Mouse (Mus musculus) layer of hippocampus, adult 2 months (tissue): ENCODE data around the gene Gm10337. TPM values are rescaled to one million over a fixed set of nuclear protein-coding genes. Genes with fewer than 3 reads are reported as not detected.

Experiments used
- DNase-seq, 2 experiments: peaks; one replicate each; pipeline ENCODE4 v3.0.0; 2022; ENCODE audit warnings: low spot score in 2 of 2
- H3K27ac ChIP-seq: fragments of 200-600 bp; 2 replicates; pipeline ENCODE4 v1.8.1; 2022
- H3K4me3 ChIP-seq: fragments of 200-600 bp; 2 replicates; pipeline ENCODE4 v1.8.1; 2022; ENCODE audit warnings: mild to moderate bottlenecking
- CTCF ChIP-seq: fragments of 200-600 bp; conservative IDR thresholded peaks from 2 replicates; pipeline ENCODE4 v1.8.1; 2022; ENCODE audit warnings: antibody characterized with exemption, mild to moderate bottlenecking, moderate library complexity
- total RNA-seq, 2 experiments: library from RNA; stranded (reverse); gene quantifications; 2 replicates each; pipeline ENCODE4 v1.2.3; 2021

The Gm10337 gene
- total RNA-seq, 2 experiments from 2014 or later, result not detected

DNA sequence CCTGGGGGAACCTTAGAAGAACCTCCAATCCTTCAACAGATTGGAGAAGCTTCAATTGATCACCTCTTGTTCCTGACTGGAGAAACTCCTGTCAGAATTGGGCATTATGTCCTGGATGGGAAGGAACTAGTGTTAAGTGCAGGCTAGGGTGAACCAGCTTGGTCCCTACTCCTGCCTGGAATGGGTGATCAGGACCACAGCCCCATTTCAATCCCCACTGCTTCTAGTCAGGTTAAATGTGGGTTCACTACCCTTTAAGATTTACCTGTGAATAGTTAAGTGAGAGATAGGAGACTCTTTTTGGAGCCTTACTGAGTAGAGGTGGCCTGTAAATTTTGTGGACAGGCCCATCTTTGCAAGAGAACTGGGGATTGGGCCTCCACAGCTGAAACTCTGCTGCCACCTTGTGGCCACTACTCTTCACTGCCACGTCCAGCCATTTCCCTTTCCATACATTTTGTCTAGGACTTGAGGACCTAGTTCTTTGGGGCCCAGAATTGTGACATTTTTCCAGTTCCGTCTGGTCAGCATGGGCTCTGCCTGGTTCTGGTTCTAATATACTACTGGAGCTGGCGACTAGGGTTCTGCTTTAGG lies 21.5 kb downstream of the Gm10337 start, which contains the start of gene Npff:
TSS of gene Npff (minus strand) at position 51 of the 594 bp plus-strand sequence.
- peak; percentile 97 for TF ChIP-seq CTCF
- H3K27ac ChIP-seq, result peak within 1 kb of the TSS; percentile 67
- DNase-seq, result peak; percentile 77 to 83

DNA sequence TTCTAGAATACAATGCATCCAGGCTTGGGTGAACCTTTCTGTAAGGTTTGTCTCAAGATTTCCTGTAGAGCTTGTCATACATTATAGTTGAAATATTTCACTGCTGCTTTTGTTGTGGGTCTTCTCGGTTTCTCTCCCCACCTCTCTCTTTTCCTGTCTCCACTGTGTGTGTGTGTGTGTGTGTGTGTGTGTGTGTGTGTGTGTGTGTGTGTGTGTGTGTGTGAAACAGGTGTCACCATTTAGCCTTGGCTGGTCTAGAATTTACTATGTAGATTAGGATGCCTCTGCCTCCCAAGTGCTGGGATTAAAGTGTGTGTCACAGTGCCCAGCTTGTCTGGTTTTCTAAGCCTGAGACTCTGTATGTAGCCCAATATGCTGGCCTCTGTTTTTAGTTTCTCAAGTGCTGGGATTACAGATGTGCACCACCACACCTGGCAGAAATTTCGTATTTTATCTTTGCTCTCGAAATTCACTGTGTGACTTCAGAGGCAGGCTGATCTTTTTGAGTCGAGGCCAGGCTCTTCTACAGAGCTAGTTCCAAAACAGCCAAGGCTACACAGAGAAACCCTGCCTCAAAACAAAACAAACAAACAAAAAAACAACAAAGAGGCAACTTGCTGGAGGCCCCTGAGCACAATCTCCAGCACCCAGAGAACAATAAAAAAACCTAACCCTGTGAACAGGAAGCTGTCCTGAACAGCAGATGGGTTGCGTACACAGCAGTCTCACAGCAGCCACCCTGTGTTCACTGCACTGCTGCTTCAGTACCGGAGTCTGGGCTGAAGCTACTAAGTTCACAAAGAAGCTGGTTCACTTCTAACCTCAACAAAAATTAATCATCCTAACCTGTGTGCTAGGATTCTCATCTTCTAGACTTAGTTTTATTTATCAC lies 22.8 kb downstream of the Gm10337 start:
- H3K27ac ChIP-seq, result peak overlapping the region; percentile 32
- no peak for TF ChIP-seq CTCF
- DNase-seq, result no peak
- no peak overlapping the region for H3K4me3 ChIP-seq

More for the DNA sequence above, 21.5 kb downstream of the Gm10337 start, which contains the start of gene Npff:
- H3K4me3 ChIP-seq, result no peak within 1 kb of the TSS

DNA sequence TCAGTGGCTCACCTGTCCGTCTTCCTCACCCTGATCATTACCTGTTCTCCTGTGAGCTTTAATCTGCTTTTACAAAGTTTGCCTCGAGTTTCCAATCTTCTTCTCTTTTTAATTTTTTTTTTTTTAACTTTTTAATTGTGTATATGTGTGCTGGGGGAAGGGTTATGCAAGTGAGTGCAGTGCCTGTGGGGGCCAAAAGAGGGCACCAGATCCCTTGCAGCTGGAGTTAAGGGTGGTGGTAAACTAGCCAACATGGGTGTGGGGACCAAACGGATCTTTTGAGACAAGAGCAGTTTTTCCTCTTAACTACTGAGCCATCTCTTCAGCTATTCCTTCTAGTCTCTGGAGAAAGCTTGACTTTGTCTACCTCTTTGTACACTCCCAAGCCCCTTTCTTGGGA lies 24.4 kb downstream of the Gm10337 start:
- peak; percentile 75 for TF ChIP-seq CTCF
- DNase-seq, result no peak
- no peak overlapping the region for H3K4me3 ChIP-seq
- no peak overlapping the region for H3K27ac ChIP-seq

DNA sequence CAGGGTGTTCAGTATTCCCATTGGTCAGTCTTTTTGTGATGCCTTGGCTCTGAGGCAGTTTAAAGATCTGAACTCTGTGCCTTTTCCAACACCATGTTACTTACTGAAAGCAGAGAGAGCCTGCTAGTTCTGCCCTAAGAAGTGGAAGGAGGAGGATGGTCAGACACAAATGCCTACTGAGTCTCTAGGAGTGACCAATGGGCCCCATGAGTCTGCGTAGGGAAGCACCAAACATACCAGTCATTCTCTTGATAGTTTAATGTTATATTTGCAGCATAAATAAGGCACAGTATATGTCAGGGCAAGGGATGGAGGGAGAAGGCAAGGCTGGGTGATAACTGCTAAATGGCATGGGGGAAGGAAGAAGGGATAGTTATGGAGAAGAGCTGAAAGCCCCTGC lies 24.9 kb downstream of the Gm10337 start:
- no peak for DNase-seq
- TF ChIP-seq CTCF, result no peak
- no peak overlapping the region for H3K4me3 ChIP-seq
- no peak overlapping the region for H3K27ac ChIP-seq

DNA sequence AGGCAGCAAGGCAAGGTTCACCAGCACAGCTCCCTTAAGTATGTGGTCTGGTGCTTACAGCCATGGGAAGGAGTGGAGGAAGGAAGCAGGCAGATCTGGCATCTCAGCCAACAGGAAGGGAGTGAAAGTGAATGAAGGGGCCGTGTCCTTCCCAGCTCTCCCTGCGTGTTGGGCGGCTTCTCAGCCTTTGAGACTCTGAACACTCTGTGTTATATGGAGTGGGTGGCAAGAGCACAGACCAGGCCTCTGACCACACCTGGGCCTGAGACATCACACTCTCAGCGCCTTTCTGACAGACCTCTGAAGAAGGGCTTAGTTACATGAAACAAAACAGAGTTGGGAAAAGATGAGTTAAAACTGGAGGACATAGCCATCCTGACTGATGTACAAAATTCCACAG lies 27.0 kb downstream of the Gm10337 start:
- H3K4me3 ChIP-seq, result no peak overlapping the region
- H3K27ac ChIP-seq, result no peak overlapping the region
- no peak for DNase-seq
- TF ChIP-seq CTCF, result no peak

DNA sequence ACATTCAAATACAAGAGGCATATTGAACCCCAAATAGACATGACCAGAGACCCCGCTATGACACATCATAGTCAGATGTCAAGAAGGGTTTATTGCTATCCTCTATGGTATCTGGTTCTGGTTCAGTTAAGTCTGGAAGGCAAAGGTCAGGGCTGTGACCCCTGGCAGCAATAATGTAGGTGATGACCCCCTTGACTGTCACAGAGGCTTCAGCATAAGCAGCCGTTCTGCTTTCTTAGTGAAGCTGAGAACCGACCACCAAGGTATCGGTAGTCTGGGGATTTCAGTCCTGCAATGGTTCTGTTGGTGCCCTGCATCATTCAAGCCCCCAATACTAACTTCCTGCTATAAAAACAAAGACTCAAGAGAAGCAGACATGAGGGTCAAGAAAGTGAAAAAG lies 28.1 kb downstream of the Gm10337 start:
- no peak overlapping the region for H3K27ac ChIP-seq
- no peak for DNase-seq

DNA sequence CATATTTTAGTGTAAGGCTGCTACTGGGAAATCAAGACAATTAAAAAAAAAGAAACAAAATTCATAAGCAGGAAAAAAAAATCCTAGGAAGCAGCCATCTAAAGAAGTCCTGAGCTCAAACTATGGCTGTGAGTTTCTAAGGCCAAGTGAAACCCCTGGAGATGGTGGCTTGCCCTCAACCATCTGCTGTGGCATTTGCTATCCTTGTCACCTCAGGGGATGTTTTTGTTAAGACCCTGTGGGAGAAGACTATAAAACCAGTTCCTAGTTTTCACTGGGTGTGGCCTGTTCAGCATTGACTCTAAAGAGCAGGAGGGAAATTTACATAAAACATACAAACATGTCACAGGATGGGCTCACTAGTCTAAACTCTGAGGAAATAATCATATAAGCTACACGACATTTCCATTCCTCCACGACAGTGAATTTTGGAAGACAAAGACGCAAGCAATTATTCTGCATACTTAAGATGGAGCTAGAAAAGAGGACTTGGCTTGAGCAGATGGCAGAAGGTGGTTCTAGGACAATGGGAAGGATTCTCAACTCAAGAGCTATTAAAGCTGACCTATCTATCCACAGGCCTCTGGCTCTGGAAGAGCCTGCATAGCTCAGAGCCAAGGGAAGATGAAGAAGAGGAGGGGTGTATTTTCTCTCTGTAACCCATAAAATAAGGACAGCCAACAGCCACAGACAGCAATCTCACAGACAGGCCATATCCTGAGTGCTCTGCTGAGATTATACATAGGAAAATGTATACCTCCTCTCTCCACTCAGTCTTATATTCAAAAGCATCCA lies 28.8 kb downstream of the Gm10337 start:
- Histone ChIP-seq H3K27ac (no peak overlapping the region), H3K4me3 (no peak overlapping the region)
- DNase-seq, result no peak
- no peak for TF ChIP-seq CTCF

More for the DNA sequence above, 28.1 kb downstream of the Gm10337 start:
- H3K4me3 ChIP-seq, result no peak overlapping the region
- no peak for TF ChIP-seq CTCF

DNA sequence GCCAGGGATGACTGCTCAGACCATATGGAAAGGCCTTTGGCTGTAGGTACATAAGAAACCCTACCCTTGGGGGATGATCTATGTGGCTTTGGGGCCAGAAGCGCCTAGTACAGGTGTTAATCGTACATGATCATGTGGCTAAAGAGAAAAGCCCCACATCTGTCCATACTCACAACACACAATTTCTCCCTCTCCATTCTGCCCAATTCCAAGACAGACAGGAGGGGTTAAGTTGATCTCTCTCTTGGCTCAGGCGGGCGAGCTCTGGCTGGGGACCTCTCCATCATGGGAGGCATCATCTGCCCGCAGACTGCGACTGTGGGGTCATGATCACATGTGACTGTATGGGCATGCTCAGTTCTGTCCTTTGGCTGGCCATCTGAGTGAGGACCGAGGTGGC lies 30.4 kb downstream of the Gm10337 start:
- Histone ChIP-seq H3K4me3 (no peak overlapping the region), H3K27ac (0 out of 2 replicates have a peak overlapping the region, but pooled peaks have one; percentile 44)
- TF ChIP-seq CTCF, result no peak
- no peak for DNase-seq

DNA sequence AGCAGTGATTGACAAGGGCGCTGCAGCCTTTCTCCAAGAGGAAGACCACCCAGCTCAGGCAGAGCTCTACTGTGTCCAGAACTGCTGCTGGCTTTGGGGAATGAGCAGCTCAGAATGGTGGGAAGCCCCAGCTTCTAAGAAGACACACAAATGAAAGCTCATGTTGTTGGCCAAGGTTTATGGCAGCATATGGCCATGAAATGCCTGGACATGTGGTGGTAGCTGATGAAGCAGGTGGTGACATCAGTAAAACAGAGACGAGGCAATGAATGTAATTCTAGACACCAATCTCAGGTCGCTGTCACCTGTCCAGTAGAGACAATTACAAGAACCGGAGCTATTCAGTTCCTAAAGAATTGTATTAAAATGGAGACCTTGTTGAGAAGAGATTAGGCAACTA lies 41.3 kb downstream of the Gm10337 start:
- Histone ChIP-seq H3K4me3 (no peak overlapping the region), H3K27ac (peak overlapping the region; percentile 56)
- peak in 1 of 2 experiments; percentile 39 for DNase-seq
- no peak for TF ChIP-seq CTCF

DNA sequence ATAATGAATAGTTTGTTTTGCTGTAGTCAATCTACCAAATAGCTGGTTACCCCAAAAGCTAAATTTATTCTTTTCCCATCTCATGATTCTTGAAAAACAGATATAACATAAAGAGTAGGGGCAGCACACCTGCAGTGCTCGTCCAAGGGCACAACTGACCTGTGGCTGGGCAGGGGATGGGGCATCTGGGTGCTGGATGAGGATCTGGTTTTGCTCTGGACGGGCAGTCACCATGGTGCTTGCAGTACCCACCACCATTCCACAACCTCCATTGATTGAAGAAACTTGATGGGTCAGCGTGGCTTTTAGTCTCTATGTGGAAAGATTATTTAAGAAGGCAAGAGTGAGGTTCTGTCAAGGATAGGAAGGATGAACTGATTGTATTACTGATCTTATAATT lies 42.7 kb downstream of the Gm10337 start:
- no peak for DNase-seq
- TF ChIP-seq CTCF, result no peak
- no peak overlapping the region for H3K4me3 ChIP-seq
- H3K27ac ChIP-seq, result peak overlapping the region; percentile 88

DNA sequence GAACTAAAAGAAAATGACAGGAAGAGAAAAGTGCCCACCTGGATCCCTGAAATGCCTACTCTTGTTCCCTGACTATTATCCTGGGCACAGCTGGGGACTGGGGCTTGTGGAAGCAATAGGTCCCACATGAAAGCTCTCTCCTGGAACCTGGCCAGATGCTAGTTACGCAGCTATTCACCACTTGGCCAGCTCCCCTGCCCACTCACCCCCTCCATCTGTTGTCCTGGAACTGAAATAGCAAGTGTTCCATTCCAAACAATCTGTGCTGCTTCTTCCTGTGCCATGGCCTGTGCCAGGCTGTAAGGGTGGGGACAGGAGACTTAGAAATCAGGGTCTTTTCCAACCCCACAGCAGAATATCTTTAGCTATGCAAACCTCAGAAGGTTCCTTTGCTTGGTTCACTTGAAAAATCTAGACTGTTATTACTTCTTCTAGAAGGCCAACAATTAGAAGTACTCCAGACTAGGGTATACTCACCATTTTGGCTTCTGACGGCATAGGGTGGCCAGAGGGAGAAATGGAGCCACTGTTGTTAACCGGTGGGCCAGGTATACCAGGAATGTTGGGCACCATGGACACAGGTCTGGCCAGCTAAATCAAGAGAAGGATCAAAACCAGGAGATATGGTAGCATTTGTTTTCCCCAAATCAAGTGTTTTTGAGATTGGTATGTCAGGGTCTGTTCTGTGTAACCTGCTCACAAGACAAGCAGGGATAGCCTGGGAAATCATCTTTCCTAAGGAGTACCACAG lies 43.3 kb downstream of the Gm10337 start:
- Histone ChIP-seq H3K27ac (peak overlapping the region; percentile 88), H3K4me3 (no peak overlapping the region)
- DNase-seq, result peak; percentile 91 to 93
- TF ChIP-seq CTCF, result no peak

DNA sequence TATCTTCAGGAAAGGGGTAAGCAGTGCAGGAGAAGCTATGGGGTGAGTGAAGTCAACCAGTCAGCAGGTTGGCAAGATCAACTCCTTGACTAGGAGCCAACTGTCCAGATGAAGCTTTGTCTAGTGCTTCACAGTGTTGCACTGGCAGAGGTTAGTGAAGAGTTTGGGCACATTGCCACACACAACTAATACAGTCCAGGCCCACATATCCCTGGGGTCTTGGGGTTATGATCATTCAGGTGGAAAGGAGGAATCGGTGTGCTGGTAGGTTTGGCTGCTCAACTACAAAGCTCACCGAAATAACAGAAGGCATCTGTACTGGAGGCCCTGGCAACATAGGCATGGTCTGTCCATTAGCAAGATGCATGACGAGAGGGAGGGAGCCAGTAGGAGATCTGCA lies 44.0 kb downstream of the Gm10337 start:
- no peak for DNase-seq
- H3K27ac ChIP-seq, result peak overlapping the region; percentile 88
- H3K4me3 ChIP-seq, result no peak overlapping the region
- no peak for TF ChIP-seq CTCF
